Mouse (Mus musculus) left cerebral cortex, adult 2 months (tissue): ENCODE results near the gene Iqschfp. TPM values are rescaled to one million over a fixed set of nuclear protein-coding genes. Genes with fewer than 3 reads are reported as not detected.
A peak's percentile ranks its signal among the peaks of the same experiment; 100 is the strongest.

Experiments
- DNase-seq, 2 experiments: peaks; one replicate each; pipeline ENCODE4 v3.0.0; 2021 to 2022; ENCODE audit warnings: low spot score in 2 of 2, mixed read lengths in 1 of 2; ENCODE audit errors: extremely low spot score in 1 of 2
- H3K27ac ChIP-seq: fragments of 200-600 bp; 2 replicates; pipeline ENCODE4 v1.8.1; 2022
- H3K4me3 ChIP-seq: fragments of 200-600 bp; 2 replicates; pipeline ENCODE4 v1.8.1; 2022
- CTCF ChIP-seq: fragments of 200-600 bp; IDR thresholded peaks from 2 replicates; pipeline ENCODE4 v1.8.1; 2022; ENCODE audit warnings: antibody characterized with exemption, mild to moderate bottlenecking, moderate library complexity
- intact Hi-C: fragments of 180-260 bp; cut with DNase I; formaldehyde crosslinking; loops from one replicate; pipeline ENCODE4 v1.15.1; 2025
- total RNA-seq, 2 experiments: library from RNA; stranded (reverse); gene quantifications; 2 replicates each; pipeline ENCODE4 v1.2.3; 2021

The Iqschfp gene
- total RNA-seq, 2 experiments from 2014 or later, result 8.4 to 12.6 TPM

DNA sequence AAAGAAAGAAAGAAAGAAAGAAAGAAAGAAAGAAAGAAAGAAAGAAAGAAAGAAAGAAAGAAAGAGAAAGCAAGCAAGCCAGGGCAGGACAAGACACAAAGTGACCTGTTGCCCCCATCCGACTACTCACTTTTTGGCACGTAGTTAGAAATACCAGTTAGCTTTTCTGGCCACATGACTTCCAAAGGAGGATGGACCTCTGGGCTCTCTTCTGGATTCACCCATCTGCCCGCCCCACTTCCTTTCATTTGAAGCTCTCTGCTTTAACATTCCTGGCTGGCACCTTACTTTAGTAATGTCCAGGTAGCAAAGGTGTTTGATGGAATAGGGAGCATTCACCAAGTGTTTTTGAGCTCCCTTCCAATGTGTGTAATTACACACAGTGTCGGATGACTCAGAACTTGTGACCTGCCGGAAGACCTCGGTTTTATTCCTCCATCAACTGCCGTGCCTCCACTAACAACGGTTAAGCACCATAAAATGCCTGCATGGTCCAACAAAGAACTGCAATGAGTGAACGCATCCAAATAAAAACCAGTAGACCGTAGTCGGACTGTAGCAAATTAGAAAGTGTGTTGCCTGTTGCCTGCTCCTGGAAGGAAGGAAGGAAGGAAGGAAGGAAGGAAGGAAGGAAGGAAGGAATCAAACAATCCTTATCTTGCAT, 718.7 kb downstream of the Iqschfp start:
- no peak for TF ChIP-seq CTCF

DNA sequence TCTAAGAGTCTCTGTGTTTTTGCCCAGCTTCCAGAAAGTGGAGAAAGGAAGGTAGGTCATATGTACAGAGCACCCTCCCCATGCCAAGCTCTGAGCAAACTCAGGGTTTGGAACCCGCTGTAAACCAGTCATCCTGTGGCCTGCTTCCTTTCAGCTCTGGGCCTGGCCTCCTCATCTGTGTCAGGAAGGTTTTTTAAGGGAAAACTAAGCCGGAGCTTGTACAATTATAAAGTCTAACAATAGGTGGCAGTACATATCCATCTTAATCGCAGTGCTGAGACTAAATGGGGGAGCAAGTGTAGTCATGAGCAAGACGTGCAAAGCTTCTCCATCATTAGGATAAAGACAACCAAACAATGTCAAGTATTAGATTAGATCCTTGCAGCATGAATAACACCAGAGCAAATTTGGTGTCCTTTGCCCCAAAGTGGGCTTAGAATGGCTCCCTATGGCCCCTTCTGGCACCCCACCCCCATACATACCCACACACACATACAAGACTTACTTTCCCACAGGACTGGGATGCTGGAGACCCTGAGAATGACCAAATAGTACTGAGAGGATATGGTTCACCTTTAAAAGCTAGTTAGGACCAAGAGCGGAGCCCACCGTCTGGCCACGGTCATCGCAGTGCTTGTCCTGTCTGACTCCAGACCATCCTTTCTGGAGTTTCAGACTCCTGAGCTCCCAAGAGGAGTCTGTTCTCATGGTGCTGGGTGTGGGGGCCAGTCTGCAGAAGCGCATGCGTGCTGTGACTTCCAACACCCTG, 723.2 kb downstream of the Iqschfp start:
- peak overlapping the region; percentile 48 for H3K27ac ChIP-seq
- peak; percentile 64 for TF ChIP-seq CTCF
- no peak overlapping the region for H3K4me3 ChIP-seq
- intact Hi-C loops, result loop anchor here (5.0 kb wide), 1 partner anchor 77 kb away; the partner anchor contains the start of gene Il12a
- DNase-seq, result no peak

More for the DNA sequence above, 718.7 kb downstream of the Iqschfp start:
- H3K27ac ChIP-seq, result peak overlapping the region; percentile 40; the same call in 1 of the 2 replicates
- intact Hi-C loops, result no loop called here
- H3K4me3 ChIP-seq, result no peak overlapping the region
- no peak for DNase-seq

DNA sequence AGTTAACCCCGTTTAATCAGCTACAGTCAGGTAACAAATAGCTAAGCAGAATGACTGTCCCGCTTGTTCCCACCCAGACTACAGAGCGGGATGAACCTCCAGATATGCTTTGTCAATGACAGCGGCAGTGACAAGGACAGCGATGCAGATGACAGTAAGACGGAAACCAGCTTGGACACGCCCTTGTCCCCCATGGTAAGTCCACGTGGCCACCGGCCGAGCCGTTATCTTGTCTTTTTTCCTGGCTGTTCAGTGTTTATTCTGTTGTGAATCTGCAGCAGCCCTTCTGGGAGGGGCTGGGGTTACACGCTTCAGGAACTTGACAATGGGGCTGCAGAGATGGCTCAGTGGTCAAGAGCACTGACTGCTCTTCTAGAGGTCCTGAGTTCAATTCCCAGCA, 724.3 kb downstream of the Iqschfp start:
- Histone ChIP-seq H3K4me3 (no peak overlapping the region), H3K27ac (no peak overlapping the region)
- intact Hi-C loops, result loop anchor here (5.0 kb wide), 1 partner anchor 76 kb away; the partner anchor contains the start of gene Il12a
- no peak for TF ChIP-seq CTCF
- DNase-seq, result no peak

DNA sequence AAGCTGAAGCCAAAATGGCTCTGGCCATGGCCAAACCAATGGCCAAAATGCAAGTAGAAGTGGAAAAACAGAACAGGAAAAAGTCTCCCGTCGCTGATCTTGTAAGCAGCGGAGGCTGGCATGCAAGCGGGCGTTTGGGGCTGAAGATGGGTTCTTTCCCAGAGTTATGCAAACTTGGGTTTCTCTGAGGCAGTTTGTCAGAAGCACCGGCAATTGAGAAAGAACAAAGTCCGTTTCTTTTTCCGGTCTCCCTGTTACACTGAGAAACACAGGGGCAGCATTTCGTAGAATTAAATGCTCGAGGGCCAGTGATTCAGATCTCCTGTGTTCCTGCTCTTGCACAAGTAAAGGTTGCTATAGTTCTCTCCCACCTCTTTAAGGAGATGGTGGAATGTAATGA, 725.7 kb downstream of the Iqschfp start:
- intact Hi-C loops, result loop anchor here (1.0 to 5.0 kb wide), 2 partner anchors 75 to 96 kb away; partner anchors contain the start of gene Il12a
- DNase-seq, result no peak
- Histone ChIP-seq H3K27ac (peak overlapping the region; percentile 33), H3K4me3 (no peak overlapping the region)
- TF ChIP-seq CTCF, result no peak

DNA sequence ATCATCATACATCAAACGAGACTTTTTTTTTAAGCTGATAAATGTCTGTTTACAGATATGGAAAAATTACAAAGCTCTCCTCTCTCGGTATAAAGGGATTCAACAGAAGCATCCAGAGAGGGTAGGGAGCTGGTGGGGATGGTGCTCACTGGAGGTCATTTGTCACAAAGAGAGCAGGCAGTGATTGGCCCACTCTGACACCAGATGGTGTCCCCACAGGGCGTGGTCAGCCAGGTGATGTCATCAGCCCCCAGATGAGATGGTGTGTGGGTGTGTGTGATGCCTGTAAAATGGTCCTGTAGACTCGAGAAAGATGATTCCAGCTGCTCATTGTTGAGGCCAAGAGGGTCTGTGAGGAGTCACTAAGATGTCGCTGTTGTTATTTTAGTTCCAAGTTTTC, 727.1 kb downstream of the Iqschfp start:
- Histone ChIP-seq H3K27ac (peak overlapping the region; percentile 33), H3K4me3 (no peak overlapping the region)
- no peak for TF ChIP-seq CTCF
- intact Hi-C loops, result loop anchor here (5.0 kb wide), 1 partner anchor 73 kb away; the partner anchor contains the start of gene Il12a
- DNase-seq, result peak in 1 of 2 experiments; percentile 35

DNA sequence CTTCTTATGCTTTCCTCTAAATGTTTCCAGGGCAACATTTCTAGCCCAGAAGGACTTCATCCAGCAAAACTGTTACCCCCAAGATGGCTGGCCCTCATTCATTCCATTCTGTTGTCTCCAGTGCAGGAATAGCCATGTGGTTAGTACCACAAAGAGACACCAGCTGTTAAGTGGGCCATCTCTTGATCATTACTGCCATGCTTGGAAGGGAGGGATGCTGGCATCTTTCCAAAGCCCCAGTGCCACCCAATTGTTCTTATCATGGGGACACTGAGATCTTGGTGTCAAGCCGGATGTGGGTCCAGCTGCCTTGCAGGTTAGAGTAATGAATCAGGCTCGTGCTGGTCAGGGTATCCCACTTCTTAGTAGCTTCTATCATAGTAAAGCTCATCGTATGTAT, 729.9 kb downstream of the Iqschfp start:
- Histone ChIP-seq H3K27ac (no peak overlapping the region), H3K4me3 (no peak overlapping the region)
- intact Hi-C loops, result no loop called here
- no peak for DNase-seq
- no peak for TF ChIP-seq CTCF

DNA sequence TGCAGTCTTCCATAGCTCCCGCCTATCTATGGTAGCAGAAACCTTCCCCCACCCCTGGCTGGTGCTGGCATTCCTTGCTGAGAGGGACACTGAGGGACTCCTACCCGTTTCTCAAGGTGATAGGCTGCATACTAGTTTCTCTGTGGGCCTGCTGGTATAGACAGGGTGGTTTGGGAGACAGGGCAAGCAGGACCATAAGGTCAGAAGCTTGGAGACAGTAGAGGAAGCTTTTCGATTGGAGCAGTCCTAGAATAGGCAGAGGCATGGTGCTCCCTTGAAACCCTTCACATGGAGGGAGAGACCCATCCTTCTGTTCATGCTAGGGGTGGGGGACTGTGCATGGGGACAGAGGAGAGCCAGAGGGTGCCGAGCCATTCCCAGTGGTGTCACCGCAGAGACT, 731.0 kb downstream of the Iqschfp start:
- H3K4me3 ChIP-seq, result no peak overlapping the region
- TF ChIP-seq CTCF, result no peak
- DNase-seq, result no peak
- intact Hi-C loops, result no loop called here
- H3K27ac ChIP-seq, result no peak overlapping the region

DNA sequence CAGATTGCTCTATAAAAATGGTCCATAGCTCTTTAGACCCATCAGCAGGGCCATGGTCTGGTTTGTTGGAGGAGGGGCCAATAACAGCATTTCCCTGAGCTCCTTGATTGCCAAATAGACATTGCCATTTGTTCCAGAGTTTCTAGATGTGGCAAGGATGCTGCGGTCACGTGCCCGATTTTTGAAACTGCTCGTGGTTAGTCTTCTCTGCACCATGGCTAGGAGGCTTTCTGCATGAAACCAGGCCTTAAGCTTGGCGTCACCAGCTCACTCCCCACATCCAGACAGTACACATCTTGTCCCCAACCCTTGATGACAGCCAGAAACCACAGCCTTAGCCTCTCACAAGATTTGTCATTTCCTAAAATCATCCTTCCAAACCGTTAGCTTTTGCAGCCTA, 732.4 kb downstream of the Iqschfp start:
- intact Hi-C loops, result no loop called here
- DNase-seq, result no peak
- H3K27ac ChIP-seq, result no peak overlapping the region
- H3K4me3 ChIP-seq, result no peak overlapping the region
- TF ChIP-seq CTCF, result no peak

DNA sequence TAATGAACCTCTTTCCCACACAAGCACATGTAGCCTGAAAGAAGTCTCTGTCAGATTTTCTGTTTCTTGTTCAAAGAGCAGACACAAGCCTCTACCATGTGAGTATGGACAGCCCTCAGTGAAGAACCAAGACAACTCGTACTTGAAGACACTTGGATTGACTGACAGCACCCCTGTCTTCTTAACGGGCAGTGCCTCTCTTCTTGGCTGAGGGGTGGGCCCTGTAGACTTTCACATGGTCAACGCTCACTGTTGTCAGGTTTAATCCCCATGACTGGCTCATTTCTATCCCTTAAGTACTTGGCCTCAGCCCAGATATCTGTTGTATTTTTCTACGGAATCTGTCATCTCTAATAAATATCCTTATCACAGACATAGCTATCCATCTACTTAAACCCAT, 738.2 kb downstream of the Iqschfp start:
- intact Hi-C loops, result no loop called here
- no peak overlapping the region for H3K4me3 ChIP-seq
- TF ChIP-seq CTCF, result no peak
- no peak overlapping the region for H3K27ac ChIP-seq
- DNase-seq, result no peak

DNA sequence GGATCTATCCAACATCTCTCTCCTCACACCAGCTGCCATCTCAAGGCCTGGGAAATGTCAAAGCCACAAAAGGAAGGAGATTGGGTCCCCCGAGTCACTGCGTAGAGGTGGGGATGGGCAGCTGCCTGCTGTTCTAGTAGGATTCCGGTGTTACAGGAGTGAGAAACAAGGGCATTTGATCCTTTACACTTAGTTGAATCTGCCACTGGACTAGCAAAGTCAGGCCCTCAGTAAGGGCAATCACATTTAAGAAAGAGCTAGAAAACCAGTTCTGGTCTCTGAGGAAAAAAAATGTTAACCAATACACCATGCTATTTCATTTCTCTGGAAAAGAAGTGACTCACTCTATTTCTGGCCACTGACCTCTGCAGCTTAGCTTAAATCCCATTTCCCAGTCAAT, 738.8 kb downstream of the Iqschfp start:
- intact Hi-C loops, result no loop called here
- TF ChIP-seq CTCF, result no peak
- Histone ChIP-seq H3K4me3 (no peak overlapping the region), H3K27ac (no peak overlapping the region)
- no peak for DNase-seq

DNA sequence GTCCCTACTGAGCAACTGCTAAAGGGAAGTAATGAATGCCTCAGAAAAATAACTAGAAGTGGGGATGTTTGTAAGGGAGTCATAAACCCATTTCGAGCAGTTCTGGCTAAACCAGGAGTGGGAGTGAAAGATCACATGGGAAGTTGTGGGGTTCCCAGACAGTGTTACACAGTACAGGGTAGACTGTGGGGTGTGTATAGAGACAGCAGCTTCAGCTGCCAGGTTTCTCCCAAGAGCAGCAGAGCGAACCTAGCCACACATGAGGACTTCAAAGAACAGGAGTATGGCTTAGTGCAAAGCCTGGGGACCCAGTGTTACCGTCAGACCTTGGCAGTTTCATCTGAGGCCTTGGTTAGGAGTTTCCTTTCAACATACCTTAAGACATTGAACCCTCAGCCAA, 740.7 kb downstream of the Iqschfp start:
- DNase-seq, result no peak
- TF ChIP-seq CTCF, result no peak
- intact Hi-C loops, result no loop called here
- Histone ChIP-seq H3K4me3 (no peak overlapping the region), H3K27ac (no peak overlapping the region)

DNA sequence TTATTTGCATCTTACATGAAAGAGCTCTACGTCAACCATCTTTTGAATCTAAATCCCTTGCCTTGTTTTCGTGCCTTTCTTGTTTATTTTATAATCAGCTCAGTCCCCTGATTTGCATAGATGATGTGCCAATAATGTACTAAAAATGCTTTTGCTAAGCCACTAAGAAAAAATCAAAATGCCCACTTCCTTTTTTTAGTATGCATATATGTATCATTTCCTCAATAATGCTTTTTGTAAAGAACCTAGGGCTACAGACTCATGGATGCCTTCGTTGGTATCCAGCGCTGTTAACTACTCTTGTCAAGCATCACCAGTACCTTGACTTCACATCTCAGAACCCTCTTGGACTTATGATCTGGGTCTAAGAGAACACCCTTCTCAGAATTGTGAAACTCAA, 741.5 kb downstream of the Iqschfp start:
- Histone ChIP-seq H3K27ac (no peak overlapping the region), H3K4me3 (no peak overlapping the region)
- intact Hi-C loops, result no loop called here
- DNase-seq, result no peak
- TF ChIP-seq CTCF, result no peak

DNA sequence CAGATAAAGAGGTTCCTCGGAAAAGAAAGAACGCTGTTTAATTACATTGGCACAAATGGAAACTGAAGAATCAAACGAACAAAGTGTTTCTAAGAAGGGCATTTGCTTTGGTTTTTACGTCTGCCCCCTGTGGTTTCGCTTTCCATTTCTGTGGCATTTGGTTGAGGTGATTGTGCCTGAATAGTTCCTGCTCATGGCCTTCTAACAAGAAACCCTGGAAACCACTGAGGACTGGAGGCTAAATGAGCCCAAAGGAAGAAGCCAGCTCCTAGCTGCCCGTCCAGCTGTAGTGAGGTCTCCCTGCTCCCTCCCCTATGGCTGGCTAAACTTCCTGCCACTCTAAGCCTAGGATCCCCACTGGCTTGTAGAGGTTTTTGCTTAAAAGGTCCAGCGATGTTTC, 745.9 kb downstream of the Iqschfp start:
- no peak for DNase-seq
- H3K4me3 ChIP-seq, result no peak overlapping the region
- TF ChIP-seq CTCF, result no peak
- intact Hi-C loops, result no loop called here
- H3K27ac ChIP-seq, result no peak overlapping the region
